Mouse (Mus musculus): Measurements from ENCODE around the gene Alox5ap. TPM values are rescaled to one million over a fixed set of nuclear protein-coding genes. Genes with fewer than 3 reads are reported as not detected.

Gene Alox5ap
- polyA plus RNA-seq, 1 experiment from 2014 or later: 10.6 TPM

DNA sequence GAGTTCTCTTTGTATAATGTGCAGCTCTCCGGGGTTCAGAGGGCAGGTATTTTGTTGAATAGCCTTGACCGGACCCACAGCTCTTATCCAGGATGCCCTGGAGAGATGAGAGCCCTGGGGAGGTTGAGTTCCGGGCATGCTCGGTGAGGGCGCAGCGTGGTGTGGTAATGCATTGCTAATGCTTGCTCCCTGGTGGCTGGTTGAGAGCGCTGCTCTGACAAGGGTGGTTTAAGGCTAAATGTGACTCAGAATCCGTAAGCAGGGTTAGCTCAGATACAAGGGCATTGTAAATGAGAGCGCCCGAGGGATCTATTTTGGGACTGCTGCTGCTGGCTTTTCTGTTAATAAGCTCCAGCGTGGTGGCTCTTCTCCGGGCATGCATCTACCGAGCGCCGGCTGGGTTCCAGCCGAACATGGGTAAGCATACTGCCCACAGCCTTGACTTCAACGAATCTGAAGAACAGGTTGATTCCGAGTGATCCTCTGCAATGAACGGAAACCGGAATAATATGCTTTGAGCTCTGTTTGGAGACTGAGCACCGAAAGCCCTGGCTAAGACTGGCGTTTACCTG lies 14.8 kb downstream of the Alox5ap start:
- no peaks in the 10 kb centered on the region for H3K27me3 ChIP-seq (ENCODE audit: control insufficient read depth, insufficient read depth, low read length)
- no peaks in the 10 kb centered on the region; the same call in 1 of the 2 replicates for H3K9me3 ChIP-seq (ENCODE audit: control insufficient read depth, low read length)
- ATAC-seq (ENCODE audit: insufficient number of reproducible peaks, low FRiP score, low TSS enrichment, low read depth) (no peak), DNase-seq (ENCODE audit: low spot score) (peak; percentile 39)
- H3K36me3 ChIP-seq (ENCODE audit: control insufficient read depth, insufficient read depth, low read length): no peaks in the 10 kb centered on the region
- H3K27ac ChIP-seq (replicated peaks; ENCODE audit: low read depth, low read length): no peak overlapping the region
- H3K4me3 ChIP-seq (ENCODE audit: low read depth, low read length): no peak overlapping the region
- no peaks in the 10 kb centered on the region; the same call in 1 of the 2 replicates for H3K4me1 ChIP-seq (ENCODE audit: control insufficient read depth, insufficient read depth, low read length)
- H3K9ac ChIP-seq (ENCODE audit: low read length): no peak overlapping the region
- 36% methylated on average over 22 of the region's 22 CpGs for WGBS
- no peak overlapping the region; the same call in 1 of the 2 replicates for H3K4me2 ChIP-seq (ENCODE audit: low read depth, severe bottlenecking)

DNA sequence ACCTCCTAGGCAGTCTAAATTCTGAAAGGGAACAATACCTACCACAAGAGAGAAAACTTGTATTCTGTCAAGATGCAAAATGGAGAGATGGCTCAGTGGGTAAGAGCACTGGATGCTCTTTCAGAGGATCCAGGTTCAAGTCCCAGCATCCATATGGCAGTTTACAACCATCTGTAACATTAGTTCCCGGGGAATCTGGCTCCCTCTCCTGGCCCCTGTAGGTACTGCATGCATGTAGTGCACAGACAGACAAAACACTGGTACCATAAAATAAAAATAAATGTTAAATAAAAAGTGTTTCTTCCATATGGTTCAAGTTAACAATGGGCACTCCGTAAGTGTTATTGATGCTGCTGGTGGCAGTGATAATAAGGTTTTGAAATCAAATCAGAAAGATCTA lies 18.4 kb downstream of the Alox5ap start:
- Histone ChIP-seq H3K9ac (ENCODE audit: low read length) (no peak overlapping the region), H3K9me3 (ENCODE audit: control insufficient read depth, low read length) (no peaks in the 10 kb centered on the region; the same call in 1 of the 2 replicates), H3K36me3 (ENCODE audit: control insufficient read depth, insufficient read depth, low read length) (no peaks in the 10 kb centered on the region), H3K4me2 (ENCODE audit: low read depth, severe bottlenecking) (no peak overlapping the region), H3K4me3 (ENCODE audit: low read depth, low read length) (no peak overlapping the region), H3K4me1 (ENCODE audit: control insufficient read depth, insufficient read depth, low read length) (peaks cover 3% of the 10 kb centered on the region; the same call in 1 of the 2 replicates), H3K27me3 (ENCODE audit: control insufficient read depth, insufficient read depth, low read length) (no peaks in the 10 kb centered on the region), H3K27ac (replicated peaks; ENCODE audit: low read depth, low read length) (no peak overlapping the region)
- WGBS: 77% methylated on average over 2 of the region's 2 CpGs
- no peak for ATAC-seq (ENCODE audit: insufficient number of reproducible peaks, low FRiP score, low TSS enrichment, low read depth)
- peak; percentile 50 for DNase-seq (ENCODE audit: low spot score)

DNA sequence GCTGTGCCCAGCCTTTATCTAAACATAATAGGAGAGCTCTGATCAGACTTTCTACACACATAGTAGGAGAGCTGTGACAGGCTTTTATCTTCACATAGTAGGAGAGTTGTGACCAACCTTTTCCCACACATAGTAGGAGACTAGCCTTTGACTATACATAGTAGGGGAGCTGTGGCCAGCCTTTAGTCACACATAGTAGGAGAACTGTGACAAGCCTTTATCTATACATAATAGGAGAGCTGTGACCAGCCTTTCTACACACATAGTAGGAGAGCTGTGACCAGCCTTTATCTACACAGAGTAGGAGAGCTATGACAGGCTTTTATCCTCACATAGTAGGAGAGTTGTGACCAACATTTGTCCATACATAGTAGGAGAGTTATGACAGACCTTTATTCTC lies 19.3 kb downstream of the Alox5ap start:
- H3K4me1 ChIP-seq (ENCODE audit: control insufficient read depth, insufficient read depth, low read length): peaks cover 3% of the 10 kb centered on the region; the same call in 1 of the 2 replicates
- no peaks in the 10 kb centered on the region for H3K27me3 ChIP-seq (ENCODE audit: control insufficient read depth, insufficient read depth, low read length)
- no peak overlapping the region for H3K4me3 ChIP-seq (ENCODE audit: low read depth, low read length)
- no peak overlapping the region for H3K9ac ChIP-seq (ENCODE audit: low read length)
- H3K36me3 ChIP-seq (ENCODE audit: control insufficient read depth, insufficient read depth, low read length): no peaks in the 10 kb centered on the region
- no peaks in the 10 kb centered on the region for H3K9me3 ChIP-seq (ENCODE audit: control insufficient read depth, low read length)
- DNase-seq (ENCODE audit: low spot score) (no peak), ATAC-seq (ENCODE audit: insufficient number of reproducible peaks, low FRiP score, low TSS enrichment, low read depth) (no peak)
- no peak overlapping the region for H3K4me2 ChIP-seq (ENCODE audit: low read depth, severe bottlenecking)
- H3K27ac ChIP-seq (replicated peaks; ENCODE audit: low read depth, low read length): no peak overlapping the region

DNA sequence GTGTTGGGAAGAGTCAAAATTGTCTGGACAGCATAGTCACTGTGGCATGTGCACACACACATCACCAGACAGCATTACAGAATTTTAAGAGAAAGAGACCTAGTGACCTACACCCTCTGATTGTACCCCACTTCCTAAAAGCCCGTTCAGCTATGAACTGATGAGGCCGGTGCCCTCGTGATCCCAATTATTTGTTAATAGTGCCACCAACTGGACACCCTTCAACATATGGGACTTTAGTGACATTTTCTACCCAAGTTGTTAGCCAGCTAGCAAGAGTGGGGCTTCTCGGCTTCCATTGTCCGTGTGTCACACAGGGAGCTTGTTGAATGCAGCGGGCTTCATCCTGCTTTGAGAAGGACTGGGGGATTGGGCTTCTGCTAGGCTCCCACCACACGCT lies 21.5 kb downstream of the Alox5ap start:
- Histone ChIP-seq H3K36me3 (ENCODE audit: control insufficient read depth, insufficient read depth, low read length) (no peaks in the 10 kb centered on the region), H3K27me3 (ENCODE audit: control insufficient read depth, insufficient read depth, low read length) (no peaks in the 10 kb centered on the region), H3K4me1 (ENCODE audit: control insufficient read depth, insufficient read depth, low read length) (peaks cover 3% of the 10 kb centered on the region; the same call in 1 of the 2 replicates), H3K27ac (replicated peaks; ENCODE audit: low read depth, low read length) (no peak overlapping the region), H3K9me3 (ENCODE audit: control insufficient read depth, low read length) (no peaks in the 10 kb centered on the region), H3K9ac (ENCODE audit: low read length) (no peak overlapping the region), H3K4me3 (ENCODE audit: low read depth, low read length) (no peak overlapping the region), H3K4me2 (ENCODE audit: low read depth, severe bottlenecking) (no peak overlapping the region)
- DNase-seq (ENCODE audit: low spot score) (no peak), ATAC-seq (ENCODE audit: insufficient number of reproducible peaks, low FRiP score, low TSS enrichment, low read depth) (no peak)
- 57% methylated on average over 7 of the region's 7 CpGs for WGBS

DNA sequence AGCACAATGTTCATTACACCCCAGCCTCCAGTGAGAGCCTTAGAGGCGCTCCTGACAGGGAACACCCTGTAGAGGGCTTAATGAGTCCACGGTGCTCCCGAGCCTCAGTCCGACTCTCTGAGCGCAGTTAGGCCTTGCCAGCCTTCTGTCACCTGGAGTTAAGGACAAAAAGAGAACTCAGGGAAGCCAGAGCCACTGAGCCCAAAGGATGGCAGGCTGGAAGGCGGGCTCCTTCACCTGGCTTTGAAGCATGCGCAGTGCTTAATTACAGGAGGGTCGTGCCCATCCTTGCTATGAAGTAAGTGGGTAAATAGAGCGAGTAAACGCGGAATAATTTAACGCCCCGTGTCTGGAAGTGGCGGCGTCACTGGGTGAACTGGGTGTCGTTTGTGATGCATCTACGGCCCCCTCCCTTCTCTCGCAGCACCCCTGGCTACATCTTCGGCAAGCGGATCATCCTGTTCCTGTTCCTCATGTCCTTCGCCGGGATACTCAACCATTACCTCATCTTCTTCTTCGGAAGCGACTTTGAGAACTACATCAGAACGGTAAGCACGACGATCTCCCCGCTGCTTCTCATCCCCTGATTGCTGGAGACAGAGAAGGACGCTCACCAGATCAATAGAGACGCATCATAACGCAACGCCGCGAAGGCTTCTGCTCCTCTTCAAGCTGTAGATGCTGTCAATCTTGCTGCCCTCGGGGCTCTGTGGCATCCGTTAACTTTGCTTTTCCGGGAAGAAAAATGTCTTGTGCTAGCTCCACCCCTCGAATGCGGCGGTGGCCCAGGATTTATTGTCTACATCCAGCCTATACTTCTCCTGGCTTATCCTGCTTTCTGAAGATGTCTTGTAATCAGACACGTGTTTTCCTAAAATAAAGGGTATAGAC lies 22.8 kb downstream of the Alox5ap start:
- DNase-seq (ENCODE audit: low spot score) (peak; percentile 43), ATAC-seq (ENCODE audit: insufficient number of reproducible peaks, low FRiP score, low TSS enrichment, low read depth) (no peak)
- Histone ChIP-seq H3K9ac (ENCODE audit: low read length) (peak overlapping the region; percentile 38; the same call in 1 of the 2 replicates), H3K27me3 (ENCODE audit: control insufficient read depth, insufficient read depth, low read length) (no peaks in the 10 kb centered on the region), H3K27ac (replicated peaks; ENCODE audit: low read depth, low read length) (no peak overlapping the region), H3K36me3 (ENCODE audit: control insufficient read depth, insufficient read depth, low read length) (no peaks in the 10 kb centered on the region), H3K4me2 (ENCODE audit: low read depth, severe bottlenecking) (peak overlapping the region; percentile 47), H3K4me1 (ENCODE audit: control insufficient read depth, insufficient read depth, low read length) (peaks cover 3% of the 10 kb centered on the region; the same call in 1 of the 2 replicates), H3K4me3 (ENCODE audit: low read depth, low read length) (peak overlapping the region; percentile 20), H3K9me3 (ENCODE audit: control insufficient read depth, low read length) (no peaks in the 10 kb centered on the region)
- 22% methylated on average over 41 of the region's 41 CpGs for WGBS

DNA sequence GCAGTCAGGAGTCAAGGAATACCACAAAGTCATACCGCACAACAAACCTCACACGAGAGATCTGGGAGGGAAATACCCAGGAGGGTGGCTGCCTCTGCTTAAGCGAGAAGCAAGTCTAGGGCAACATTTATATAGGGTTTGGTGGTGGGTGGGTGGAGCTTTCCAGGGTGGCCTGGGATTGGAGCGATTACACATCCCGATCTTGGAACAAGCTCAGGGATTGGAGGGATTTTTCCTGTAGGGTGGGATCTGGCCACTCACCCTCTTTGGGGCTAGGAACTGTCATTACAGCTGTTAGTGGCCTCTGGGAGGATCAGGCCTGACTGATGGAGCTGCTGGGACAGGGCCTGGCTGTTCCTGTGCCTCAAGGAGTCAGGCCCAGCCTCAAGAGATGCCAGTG lies 26.7 kb downstream of the Alox5ap start:
- Histone ChIP-seq H3K9me3 (ENCODE audit: control insufficient read depth, low read length) (no peaks in the 10 kb centered on the region), H3K27ac (replicated peaks; ENCODE audit: low read depth, low read length) (no peak overlapping the region), H3K4me1 (ENCODE audit: control insufficient read depth, insufficient read depth, low read length) (peaks cover 3% of the 10 kb centered on the region; the same call in 1 of the 2 replicates), H3K9ac (ENCODE audit: low read length) (no peak overlapping the region), H3K4me3 (ENCODE audit: low read depth, low read length) (no peak overlapping the region), H3K27me3 (ENCODE audit: control insufficient read depth, insufficient read depth, low read length) (no peaks in the 10 kb centered on the region), H3K4me2 (ENCODE audit: low read depth, severe bottlenecking) (no peak overlapping the region), H3K36me3 (ENCODE audit: control insufficient read depth, insufficient read depth, low read length) (no peaks in the 10 kb centered on the region)
- 87% methylated on average over 5 of the region's 5 CpGs for WGBS
- ATAC-seq (ENCODE audit: insufficient number of reproducible peaks, low FRiP score, low TSS enrichment, low read depth) (no peak), DNase-seq (ENCODE audit: low spot score) (no peak)

DNA sequence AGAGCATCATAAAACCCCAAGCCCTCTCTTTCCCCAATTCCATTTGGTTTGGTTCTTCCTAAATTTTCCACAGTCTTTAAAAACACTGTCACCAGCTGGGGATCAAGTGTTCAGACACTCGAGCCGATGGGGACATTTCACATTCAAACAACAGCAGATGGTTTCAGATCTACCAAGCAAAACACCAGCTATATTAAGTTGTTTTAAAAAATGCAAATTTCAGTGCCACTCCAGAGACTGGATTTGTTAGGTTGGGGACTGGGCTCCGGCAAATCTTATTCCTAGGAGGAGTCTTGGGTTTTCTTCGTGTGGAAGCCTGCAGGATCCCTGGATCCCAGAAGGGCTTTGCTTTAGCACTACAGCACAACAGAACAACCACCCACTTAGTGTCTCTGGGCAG lies 28.5 kb downstream of the Alox5ap start:
- no peak overlapping the region for H3K4me3 ChIP-seq (ENCODE audit: low read depth, low read length)
- H3K27ac ChIP-seq (replicated peaks; ENCODE audit: low read depth, low read length): no peak overlapping the region
- H3K36me3 ChIP-seq (ENCODE audit: control insufficient read depth, insufficient read depth, low read length): no peaks in the 10 kb centered on the region
- H3K27me3 ChIP-seq (ENCODE audit: control insufficient read depth, insufficient read depth, low read length): no peaks in the 10 kb centered on the region
- H3K4me2 ChIP-seq (ENCODE audit: low read depth, severe bottlenecking): no peak overlapping the region
- no peak for DNase-seq (ENCODE audit: low spot score)
- no peak overlapping the region for H3K9ac ChIP-seq (ENCODE audit: low read length)
- WGBS: 84% methylated on average over 4 of the region's 4 CpGs
- no peaks in the 10 kb centered on the region for H3K9me3 ChIP-seq (ENCODE audit: control insufficient read depth, low read length)
- H3K4me1 ChIP-seq (ENCODE audit: control insufficient read depth, insufficient read depth, low read length): no peaks in the 10 kb centered on the region
- ATAC-seq (ENCODE audit: insufficient number of reproducible peaks, low FRiP score, low TSS enrichment, low read depth): no peak

DNA sequence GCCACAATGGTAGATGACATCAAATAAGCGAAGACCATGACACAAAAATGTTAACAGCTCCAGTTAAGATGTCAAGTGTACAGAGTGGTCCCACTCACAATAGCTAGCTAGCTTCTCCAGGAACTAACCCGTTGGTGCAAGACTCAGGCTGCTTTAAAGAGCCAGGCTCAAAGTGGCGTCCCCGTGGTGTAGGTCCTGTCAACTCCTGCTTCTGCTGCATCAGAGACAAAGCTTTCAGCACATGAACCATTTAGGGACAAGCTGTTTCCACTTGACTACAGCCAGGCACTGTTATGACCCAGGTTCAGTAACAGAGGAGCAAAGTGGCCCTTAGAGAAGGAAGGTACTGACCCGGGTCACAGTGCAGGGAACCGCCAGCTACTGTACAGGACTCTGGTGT lies 32.2 kb downstream of the Alox5ap start:
- H3K9ac ChIP-seq (ENCODE audit: low read length): no peak overlapping the region
- H3K4me1 ChIP-seq (ENCODE audit: control insufficient read depth, insufficient read depth, low read length): no peaks in the 10 kb centered on the region
- no peak overlapping the region for H3K4me2 ChIP-seq (ENCODE audit: low read depth, severe bottlenecking)
- H3K9me3 ChIP-seq (ENCODE audit: control insufficient read depth, low read length): no peaks in the 10 kb centered on the region
- DNase-seq (ENCODE audit: low spot score): no peak
- 92% methylated on average over 6 of the region's 6 CpGs for WGBS
- no peaks in the 10 kb centered on the region for H3K27me3 ChIP-seq (ENCODE audit: control insufficient read depth, insufficient read depth, low read length)
- H3K36me3 ChIP-seq (ENCODE audit: control insufficient read depth, insufficient read depth, low read length): no peaks in the 10 kb centered on the region
- no peak for ATAC-seq (ENCODE audit: insufficient number of reproducible peaks, low FRiP score, low TSS enrichment, low read depth)
- H3K27ac ChIP-seq (replicated peaks; ENCODE audit: low read depth, low read length): no peak overlapping the region
- H3K4me3 ChIP-seq (ENCODE audit: low read depth, low read length): no peak overlapping the region

Measured in limb, embryonic 11.5 days (tissue).